Mouse (Mus musculus) lung, postnatal 25 days (tissue): ENCODE measurements around the gene Capn7.

Experiments
- DNase-seq: peaks from one replicate; pipeline ENCODE4 v3.0.0; 2022; ENCODE audit warnings: low spot score

Capn7 gene

GRCm38 (mm10) chr14:31414235-31414966 lies 78.0 kb downstream of the Capn7 start:
- no peak for DNase-seq

GRCm38 (mm10) chr14:31414967-31415376 lies 78.5 kb downstream of the Capn7 start:
- DNase-seq, result no peak

DNA sequence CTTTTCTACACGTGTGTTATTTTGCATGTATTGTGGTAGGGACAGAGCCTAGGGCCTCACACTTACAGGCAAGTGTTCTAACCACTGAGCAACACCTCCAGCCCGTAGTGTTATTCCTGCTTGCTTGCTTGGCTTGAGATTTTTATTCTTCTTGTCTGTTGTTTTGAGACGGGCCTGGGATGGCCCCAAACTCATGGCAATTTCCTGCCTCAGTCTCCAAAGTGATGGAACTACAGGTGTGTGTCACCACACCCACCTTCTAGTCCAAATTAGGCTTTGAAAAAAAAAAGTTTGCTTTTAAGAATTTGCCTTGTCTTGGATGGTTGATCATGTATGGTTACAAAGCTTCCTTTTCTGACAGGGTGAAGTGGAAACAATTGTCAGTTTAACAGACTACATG lies 80.0 kb downstream of the Capn7 start:
- no peak for DNase-seq

GRCm38 (mm10) chr14:31416835-31417549 lies 80.6 kb downstream of the Capn7 start:
- DNase-seq, result peak; percentile 82

- DNase-seq, result no peak
Measured at GRCm38 (mm10) chr14:31419279-31419678, 82.8 kb downstream of the Capn7 start.

GRCm38 (mm10) chr14:31420135-31420534 lies 83.7 kb downstream of the Capn7 start:
- DNase-seq, result no peak

- no peak for DNase-seq
Measured at GRCm38 (mm10) chr14:31420562-31420961, 84.1 kb downstream of the Capn7 start.

- no peak for DNase-seq
Measured at GRCm38 (mm10) chr14:31420985-31421384, 84.5 kb downstream of the Capn7 start.
